ENCODE assay signal across 8 mouse cellular contexts in the genomic region with DNA sequence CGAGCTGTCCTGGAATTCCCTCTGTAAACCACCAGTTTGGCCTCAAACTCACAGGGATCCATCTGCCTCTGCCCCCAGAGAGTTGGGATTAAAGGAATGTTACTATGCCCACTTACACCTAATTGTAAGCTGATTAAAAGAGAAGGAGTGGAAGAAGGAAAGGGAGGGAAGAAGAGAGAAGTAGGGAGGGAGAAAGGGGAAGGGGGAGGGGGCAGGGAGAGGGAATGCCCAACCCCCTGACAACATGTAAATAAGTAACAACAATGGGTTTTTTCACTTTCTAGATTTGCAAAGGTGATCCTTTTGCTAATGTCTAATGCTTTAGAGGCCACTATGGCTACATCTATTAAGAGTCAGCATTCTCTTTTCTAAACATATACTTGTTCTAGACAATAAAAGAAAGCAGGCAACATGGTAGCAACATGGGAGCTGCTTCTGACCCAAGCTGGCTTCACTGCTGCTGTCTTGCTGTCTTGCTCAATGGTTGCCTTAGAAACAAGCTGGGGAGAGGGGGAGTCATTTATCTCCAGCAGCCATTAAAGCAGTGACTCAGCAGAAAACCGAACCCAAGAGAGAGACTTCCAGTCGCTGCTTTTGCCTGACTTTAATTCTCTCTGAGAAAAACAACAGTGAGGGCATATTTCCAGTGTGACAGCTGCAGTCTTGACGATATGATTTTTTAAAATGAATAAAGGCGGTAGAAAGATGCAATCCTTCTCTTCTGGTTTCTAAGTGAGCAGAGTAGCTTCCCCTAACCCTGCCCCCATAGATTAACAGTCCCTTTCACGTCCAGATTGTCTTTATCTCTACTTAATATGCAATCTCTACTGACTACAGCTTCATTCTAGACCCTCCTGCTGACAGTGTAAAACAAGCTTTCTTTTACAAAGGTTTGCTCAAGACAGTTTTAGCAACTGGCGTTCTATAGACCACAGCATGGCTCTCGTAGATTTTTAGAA. TPM values are rescaled to one million over a fixed set of nuclear protein-coding genes. Genes with fewer than 3 reads are reported as not detected.
A peak's percentile ranks its signal among the peaks of the same experiment; 100 is the strongest.
DNase-seq lines count a peak whose midpoint lies in the region; ATAC-seq lines count a peak whose summit lies in the region.

No protein-coding gene starts in this region.

- H3K4me3 ChIP-seq in forebrain, embryonic 10.5 days = peak overlapping the region; percentile 25; the same call in 1 of the 2 replicates
- peak overlapping the region; percentile 76 for H3K4me3 ChIP-seq in megakaryocyte, embryonic 14.5 days (replicated peaks)
- no peak overlapping the region for H3K4me3 ChIP-seq in stomach, embryonic 14.5 days (ENCODE audit: low read depth, low read length)

- H3K27ac ChIP-seq in forebrain, embryonic 10.5 days = peak overlapping the region; percentile 79
- H3K27ac ChIP-seq in stomach, embryonic 14.5 days (ENCODE audit: low read length) = no peak overlapping the region; the same call in 1 of the 2 replicates

- H3K9ac ChIP-seq in stomach, embryonic 14.5 days (replicated peaks; ENCODE audit: low read depth, low read length) = no peak overlapping the region

- no peak overlapping the region for H3K4me2 ChIP-seq in stomach, embryonic 14.5 days (replicated peaks; ENCODE audit: low read depth, low read length)

- H3K4me1 ChIP-seq in forebrain, embryonic 10.5 days = peaks cover 13% of the 10 kb centered on the region
- H3K4me1 ChIP-seq in megakaryocyte, embryonic 14.5 days = peaks cover 28% of the 10 kb centered on the region; the same call in 1 of the 2 replicates
- H3K4me1 ChIP-seq in stomach, embryonic 14.5 days (ENCODE audit: control insufficient read depth, insufficient read depth, low read length) = no peaks in the 10 kb centered on the region

- ATAC-seq in hematopoietic stem cell, adult 5-6 weeks (replicated peaks in 1 of 2; ENCODE audit: insufficient read depth in 1 of 2, low FRiP score in 2 of 2, low TSS enrichment in 1 of 2, low read depth in 1 of 2, poor library complexity in 2 of 2, severe bottlenecking in 2 of 2) = peak; percentile 83
- peak; percentile 67; the same call in 1 of the 2 replicates for ATAC-seq in stomach, embryonic 14.5 days (ENCODE audit: insufficient number of reproducible peaks, insufficient read depth, low FRiP score, low read depth)
- no peak for ATAC-seq in monocyte, adult 5-6 weeks (replicated peaks; ENCODE audit: insufficient number of reproducible peaks, low FRiP score, low TSS enrichment, poor library complexity, severe bottlenecking)

- no peaks in the 10 kb centered on the region for H3K36me3 ChIP-seq in forebrain, embryonic 10.5 days (replicated peaks)
- H3K36me3 ChIP-seq in megakaryocyte, embryonic 14.5 days (replicated peaks; ENCODE audit: low read length) = no peaks in the 10 kb centered on the region
- no peaks in the 10 kb centered on the region for H3K36me3 ChIP-seq in stomach, embryonic 14.5 days (ENCODE audit: control insufficient read depth, insufficient read depth, low read length)

- no peaks in the 10 kb centered on the region for H3K27me3 ChIP-seq in forebrain, embryonic 10.5 days (ENCODE audit: poor library complexity, severe bottlenecking)
- peaks cover 2% of the 10 kb centered on the region for H3K27me3 ChIP-seq in megakaryocyte, embryonic 14.5 days (replicated peaks)
- H3K27me3 ChIP-seq in stomach, embryonic 14.5 days (ENCODE audit: control insufficient read depth, insufficient read depth, low read length) = no peaks in the 10 kb centered on the region

- no peaks in the 10 kb centered on the region for H3K9me3 ChIP-seq in forebrain, embryonic 10.5 days
- no peaks in the 10 kb centered on the region for H3K9me3 ChIP-seq in megakaryocyte, embryonic 14.5 days
- H3K9me3 ChIP-seq in stomach, embryonic 14.5 days (ENCODE audit: control insufficient read depth, low read depth, low read length) = no peaks in the 10 kb centered on the region

- 29% methylated on average over 8 of the region's 8 CpGs for WGBS in forebrain, embryonic 10.5 days
- 26% methylated on average over 8 of the region's 8 CpGs for WGBS in stomach, embryonic 14.5 days

- peak; percentile 81 for DNase-seq in ES-CJ7 (ENCODE audit: low read depth, low spot score)
- DNase-seq in adipocyte (ENCODE audit: low spot score) = peak; percentile 82
- peak; percentile 39 for DNase-seq in forebrain, embryonic 10.5 days (ENCODE audit: extremely low spot score, low spot score)
- DNase-seq in left cerebral cortex, adult 11 months (ENCODE audit: low spot score) = peak; percentile 42

RNA-seq across cellular contexts. Expression of a gene that starts 24.5 kb away (rescaled TPM):
- polyA plus RNA-seq in forebrain, embryonic 10.5 days (2016; fragmentation: Nextera tagmentation; extraction: Ambion mirVana) = 56.6 and 63.3 TPM in 2 replicates
- total RNA-seq in hematopoietic stem cell, adult 5-6 weeks (2017) = 60.8 and 66.2 TPM in 2 replicates
- 134 and 271 TPM in 2 replicates for polyA plus RNA-seq in megakaryocyte, embryonic 14.5 days (2012; ENCODE audit: insufficient read depth, low replicate concordance)
- 52.7 and 58.5 TPM in 2 replicates for polyA plus RNA-seq in stomach, embryonic 14.5 days (2014; fragmentation: Nextera tagmentation; extraction: Ambion mirVana)
- total RNA-seq in monocyte, adult 5-6 weeks (2017) = 44.2 to 65.0 TPM (median 58.3 TPM) in 3 replicates

RNA-seq across cellular contexts. Expression of a gene that starts 33.0 kb away (rescaled TPM):
- polyA plus RNA-seq in forebrain, embryonic 10.5 days (2016; fragmentation: Nextera tagmentation; extraction: Ambion mirVana) = 83.4 and 89.9 TPM in 2 replicates
- 48.1 and 53.6 TPM in 2 replicates for total RNA-seq in hematopoietic stem cell, adult 5-6 weeks (2017)
- polyA plus RNA-seq in megakaryocyte, embryonic 14.5 days (2012; ENCODE audit: insufficient read depth, low replicate concordance) = 58.4 and 162 TPM in 2 replicates
- polyA plus RNA-seq in stomach, embryonic 14.5 days (2014; fragmentation: Nextera tagmentation; extraction: Ambion mirVana) = 73.9 and 80.1 TPM in 2 replicates
- total RNA-seq in monocyte, adult 5-6 weeks (2017) = 21.4 to 45.9 TPM (median 24.5 TPM) in 3 replicates
